Mouse (Mus musculus) right cerebral cortex, postnatal 4 days (tissue): ENCODE results near the gene Cyp3a11.
"Not testable (repeated sequence)": the region's sequence is repeated elsewhere in the genome, so short reads cannot be mapped to it uniquely, and the experiment has no call there.

Source experiments
- DNase-seq: peaks from one replicate; pipeline ENCODE4 v3.0.0-alpha.2; 2022

Gene Cyp3a11

DNA sequence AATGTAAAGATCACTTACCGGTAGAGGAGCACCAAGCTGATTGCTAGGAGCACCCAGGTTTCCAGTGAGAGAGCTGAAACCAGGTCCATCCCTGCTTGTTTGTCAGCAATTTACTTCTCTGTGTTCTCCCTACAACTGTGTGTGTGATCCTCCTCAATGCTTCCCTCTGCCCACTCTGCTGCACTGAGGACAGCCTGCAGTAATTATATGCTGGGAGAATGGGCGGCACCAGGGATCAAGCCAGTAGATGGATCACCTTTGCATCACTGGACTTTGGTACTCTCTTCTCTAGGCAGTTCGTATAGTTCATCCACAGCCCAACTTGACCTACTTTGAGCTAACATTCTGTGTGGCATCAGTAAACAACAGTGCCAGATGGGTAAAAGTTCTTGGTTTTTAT, at the start of gene Cyp3a11:
Gene Cyp3a11 (minus strand): TSS at position 277 of the 400 bp plus-strand sequence.
- no peak for DNase-seq

DNA sequence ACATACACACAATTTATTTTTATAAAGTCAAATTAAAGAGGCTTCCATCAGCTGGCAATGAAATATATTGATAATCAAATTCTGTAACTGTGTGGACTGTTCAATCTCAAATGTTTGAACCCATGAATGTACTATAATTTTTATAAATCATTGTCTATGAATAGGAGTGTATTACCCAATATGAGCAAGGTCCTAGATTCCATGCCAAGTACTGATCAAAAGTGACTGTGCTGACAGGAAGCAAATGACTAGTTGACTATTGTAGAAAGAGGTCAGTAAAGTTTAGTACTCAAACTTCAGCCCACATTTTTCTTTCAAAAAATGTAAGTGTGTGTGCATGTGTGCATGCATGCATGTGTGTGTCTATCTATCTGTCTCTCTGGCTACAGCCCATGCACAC, 33.1 kb upstream of the Cyp3a11 start:
- no peak for DNase-seq

DNA sequence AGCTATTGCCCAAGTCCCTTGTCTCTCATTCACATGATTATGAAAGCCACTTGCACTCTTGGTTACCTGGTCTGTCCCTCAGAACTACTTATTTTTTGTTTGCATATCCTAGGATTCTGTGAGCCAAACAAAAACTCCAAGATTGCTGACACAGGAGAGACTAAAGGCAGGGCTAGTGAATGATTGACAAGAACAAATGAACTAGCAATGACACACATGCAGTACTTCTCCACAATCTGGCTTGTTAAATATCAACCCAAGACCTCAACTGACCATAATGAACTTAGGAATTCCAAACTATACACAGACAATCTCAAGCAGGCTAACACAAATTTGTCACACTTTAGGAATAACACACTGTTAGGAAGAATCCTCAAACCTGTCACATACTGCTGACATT, 32.0 kb upstream of the Cyp3a11 start:
- DNase-seq, result no peak

DNA sequence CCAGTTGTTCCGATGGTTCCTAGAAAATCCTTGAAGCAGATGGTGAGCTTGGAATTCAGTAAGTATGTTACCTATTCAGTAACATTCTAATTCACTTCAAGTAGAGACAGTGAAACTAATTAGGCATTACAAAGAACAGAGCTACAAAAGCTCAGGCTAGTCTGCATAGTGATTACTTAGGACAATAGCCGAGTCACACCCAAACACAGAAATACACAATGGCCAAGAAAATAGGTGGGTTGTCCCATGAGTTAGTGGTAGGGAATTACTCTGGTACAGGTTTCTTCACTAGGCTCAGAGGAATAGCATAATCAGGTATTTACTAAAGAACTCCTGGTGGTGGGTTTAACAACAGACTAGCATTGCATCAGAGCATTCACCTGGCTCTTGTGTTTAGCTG, 27.2 kb upstream of the Cyp3a11 start:
- not testable (repeated sequence) for DNase-seq

DNA sequence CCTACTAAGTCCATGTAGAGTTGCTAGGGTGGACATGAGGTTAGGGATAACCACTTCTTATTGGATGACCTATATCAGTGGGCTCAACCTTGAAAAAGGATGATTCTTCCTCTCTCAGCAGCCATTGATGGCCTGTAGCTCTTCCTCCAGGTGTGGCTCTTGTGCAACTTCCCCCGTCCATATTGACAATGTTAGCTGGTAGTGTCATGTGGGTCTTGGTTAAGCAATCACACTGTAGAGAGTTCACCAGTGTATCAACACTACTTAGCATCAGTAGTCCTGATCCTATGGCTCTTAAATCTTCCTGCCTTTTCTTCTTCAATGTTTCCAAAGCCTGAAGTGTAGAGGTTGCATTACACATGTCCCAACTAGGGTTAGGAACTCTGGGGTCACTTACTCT, 24.8 kb upstream of the Cyp3a11 start:
- no peak for DNase-seq

DNA sequence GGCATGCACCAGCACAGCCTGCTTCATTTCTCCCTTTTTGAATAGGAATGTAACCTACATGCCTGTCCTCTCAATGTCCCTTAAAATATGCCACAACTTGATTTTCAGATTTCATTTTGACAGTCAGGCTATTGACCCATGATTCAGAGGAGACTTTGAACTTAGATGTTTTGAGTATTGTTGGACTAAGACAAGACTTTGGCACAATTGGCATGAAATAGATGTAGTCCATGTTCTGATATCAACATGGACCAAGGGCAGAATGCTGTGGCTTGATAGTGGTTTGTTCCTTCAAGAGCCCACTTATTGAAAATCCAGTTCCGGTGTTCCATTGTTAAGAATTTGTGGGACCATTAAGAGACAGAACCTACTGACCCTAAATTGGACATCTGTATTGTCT, 23.6 kb upstream of the Cyp3a11 start:
- no peak for DNase-seq

DNA sequence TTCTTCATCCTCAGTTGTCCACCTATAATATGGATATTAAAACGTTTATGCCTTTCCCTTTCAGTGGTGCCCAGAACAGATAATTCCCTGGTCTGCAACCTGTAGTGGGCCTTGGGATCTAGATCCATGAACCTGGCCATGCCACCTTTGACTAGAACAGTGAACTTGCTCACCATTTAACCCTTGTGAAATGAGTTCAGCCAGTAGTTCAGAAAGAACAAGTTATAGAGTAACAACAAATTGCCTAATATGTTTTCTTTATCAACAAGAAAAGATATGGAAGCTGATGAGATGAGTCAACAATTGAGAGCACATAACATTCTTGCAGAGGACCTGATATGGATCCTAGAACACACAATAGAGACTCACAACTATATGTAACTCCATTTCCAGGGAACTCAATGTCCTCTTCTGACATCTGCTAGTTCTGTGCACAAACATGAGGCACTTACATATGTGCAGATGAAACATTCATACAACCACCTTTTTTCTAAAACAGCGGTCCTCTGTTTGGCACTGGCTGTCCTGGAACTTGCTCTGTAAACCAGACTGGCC, 20.7 kb upstream of the Cyp3a11 start:
- DNase-seq, result no peak

DNA sequence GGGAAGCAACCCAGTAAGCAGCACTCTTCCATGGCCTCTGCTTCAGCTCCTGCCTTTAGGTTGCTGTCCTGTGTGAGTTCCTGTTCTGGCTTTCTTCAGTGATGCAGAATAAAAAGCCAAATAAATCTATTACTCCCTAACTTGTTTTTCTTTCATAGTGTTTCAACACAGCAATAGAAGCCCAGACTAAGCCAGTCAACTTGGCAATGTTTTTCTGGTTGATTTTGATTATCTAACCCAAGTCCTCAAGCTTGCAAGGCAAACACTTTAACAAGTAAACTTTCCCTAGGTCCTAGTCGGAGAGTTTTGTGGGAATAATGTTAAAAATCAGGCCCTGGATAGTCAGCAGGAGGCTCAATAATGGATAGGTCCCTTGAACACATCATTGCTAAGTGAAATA, 17.5 kb upstream of the Cyp3a11 start:
- DNase-seq, result no peak

DNA sequence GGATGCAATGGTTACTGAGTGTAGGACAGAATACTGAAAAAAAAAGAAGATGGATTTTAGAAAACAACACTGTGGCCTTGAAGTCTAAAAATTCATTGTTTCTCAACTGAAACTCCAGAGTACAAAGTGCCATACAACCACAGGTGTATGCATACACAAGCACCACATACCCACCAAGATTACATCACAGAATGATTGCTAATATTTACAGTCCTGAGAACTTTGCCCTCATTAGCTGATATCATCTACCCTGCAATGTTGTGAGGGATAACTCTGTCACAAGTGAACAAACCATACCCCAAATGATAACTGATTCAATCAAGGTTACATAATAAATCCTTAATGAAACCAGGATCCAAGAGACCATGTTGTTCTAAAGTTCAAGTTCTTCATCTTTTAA, 1.4 kb upstream of the Cyp3a11 start:
- no peak for DNase-seq

DNA sequence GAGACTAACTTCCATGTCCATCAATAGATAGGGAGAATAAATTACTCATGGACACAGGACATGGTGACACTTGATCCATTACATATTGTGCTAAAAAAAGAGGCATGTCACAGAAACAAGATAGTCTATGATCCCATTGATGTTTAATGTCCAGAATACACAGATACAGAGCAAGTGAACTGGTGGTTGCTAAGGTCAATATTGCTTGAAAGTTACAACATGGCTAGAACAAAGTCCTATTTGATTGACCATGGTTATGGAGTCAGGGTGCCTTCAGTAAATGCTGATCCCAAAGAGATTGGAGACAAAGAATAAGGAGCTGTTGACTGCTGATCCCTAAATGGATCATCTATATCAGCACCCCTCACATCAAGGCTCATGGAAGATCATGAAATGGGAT, 12.3 kb downstream of the Cyp3a11 start:
- DNase-seq, result not testable (repeated sequence)

DNA sequence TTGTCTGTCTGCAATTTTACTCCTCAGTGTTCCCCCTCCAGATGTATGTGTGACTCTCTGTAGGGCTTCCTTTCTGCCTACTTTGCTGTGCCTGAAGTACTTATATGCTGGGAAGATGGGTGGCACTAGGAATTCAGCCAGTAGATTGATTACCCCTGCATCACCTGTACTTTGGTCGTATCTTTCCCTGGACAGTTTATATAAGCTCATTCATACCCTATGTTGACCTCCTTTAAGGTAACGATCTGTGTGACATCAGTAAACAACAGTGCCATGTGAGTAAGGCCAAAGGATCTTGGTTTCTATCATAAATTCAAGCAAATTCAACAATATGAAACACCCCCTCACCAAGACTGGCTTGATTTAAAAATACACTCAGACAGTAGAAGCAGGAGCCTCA, 74.0 kb downstream of the Cyp3a11 start, which contains the start of gene Cyp3a44:
Gene Cyp3a44 (minus strand): TSS at position 79 of the 400 bp plus-strand sequence.
- DNase-seq, result not testable (repeated sequence)
